Mouse (Mus musculus) forebrain, embryonic 12.5 days (tissue): ENCODE results near the gene Cbr4. TPM values are rescaled to one million over a fixed set of nuclear protein-coding genes. Genes with fewer than 3 reads are reported as not detected.

Source experiments
- ATAC-seq: fragments of 200-750 bp; cut with Nextera tagmentation; 2 replicates; pipeline ENCODE4 v1.8.0; 2017; ENCODE audit warnings: moderate TSS enrichment; ENCODE audit not compliant: low FRiP score
- H3K27ac ChIP-seq: fragments of 300-500 bp; sonication (generic); 2 replicates; pipeline ENCODE4 v1.5.1; 2016; ENCODE audit warnings: mild to moderate bottlenecking
- H3K27me3 ChIP-seq: fragments of 300-500 bp; sonication (generic); 2 replicates; pipeline ENCODE4 v1.6.1; 2016; ENCODE audit warnings: mild to moderate bottlenecking
- H3K36me3 ChIP-seq: fragments of 300-500 bp; sonication (generic); replicated peaks from 2 replicates; pipeline ENCODE4 v1.6.1; 2016; ENCODE audit warnings: mild to moderate bottlenecking
- H3K4me1 ChIP-seq: fragments of 300-500 bp; sonication (generic); 2 replicates; pipeline ENCODE4 v1.6.1; 2016
- H3K4me2 ChIP-seq: fragments of 300-500 bp; sonication (generic); 2 replicates; pipeline ENCODE4 v1.6.1; 2016; ENCODE audit warnings: mild to moderate bottlenecking, moderate library complexity
- H3K4me3 ChIP-seq: fragments of 300-500 bp; sonication (generic); replicated peaks from 2 replicates; pipeline ENCODE4 v1.5.1; 2016; ENCODE audit warnings: mild to moderate bottlenecking
- H3K9ac ChIP-seq: fragments of 300-500 bp; sonication (generic); 2 replicates; pipeline ENCODE4 v1.6.1; 2016; ENCODE audit warnings: mild to moderate bottlenecking
- H3K9me3 ChIP-seq: fragments of 300-500 bp; sonication (generic); 2 replicates; pipeline ENCODE4 v1.6.1; 2016
- WGBS: fragments of 180-500 bp; shearing (Covaris S2); methylation state at CpG from one replicate; pipeline ENCODE4 v1.1.7; 2016; 5-methylcytosine and 5-hydroxymethylcytosine counted together
- polyA plus RNA-seq: library from polyadenylated mRNA; unstranded; fragments of >200 nt; fragmentation: Nextera tagmentation; extraction: Ambion mirVana; gene quantifications from 2 replicates; pipeline ENCODE4 v1.2.1, GENCODE M21; 2016

Cbr4 gene
- polyA plus RNA-seq, 1 experiment from 2014 or later, result 25.1 TPM

GRCm38 (mm10) chr8:61532831-61533230, 45.3 kb downstream of the Cbr4 start:
- 84% methylated on average over 5 of the region's 5 CpGs for WGBS
- H3K4me1 ChIP-seq, result no peaks in the 10 kb centered on the region
- no peak overlapping the region for H3K4me3 ChIP-seq
- H3K9me3 ChIP-seq, result no peaks in the 10 kb centered on the region
- no peaks in the 10 kb centered on the region for H3K27me3 ChIP-seq
- ATAC-seq, result no peak
- peaks cover 46% of the 10 kb centered on the region for H3K36me3 ChIP-seq
- H3K4me2 ChIP-seq, result no peak overlapping the region
- no peak overlapping the region for H3K9ac ChIP-seq
- H3K27ac ChIP-seq, result no peak overlapping the region

- Histone ChIP-seq H3K4me3 (no peak overlapping the region), H3K9me3 (no peaks in the 10 kb centered on the region), H3K9ac (no peak overlapping the region), H3K27me3 (no peaks in the 10 kb centered on the region), H3K27ac (no peak overlapping the region), H3K36me3 (peaks cover 44% of the 10 kb centered on the region), H3K4me2 (no peak overlapping the region), H3K4me1 (no peaks in the 10 kb centered on the region)
- ATAC-seq, result no peak
- 52% methylated on average over 16 of the region's 16 CpGs for WGBS
Measured at GRCm38 (mm10) chr8:61533356-61533926, 45.9 kb downstream of the Cbr4 start.

DNA sequence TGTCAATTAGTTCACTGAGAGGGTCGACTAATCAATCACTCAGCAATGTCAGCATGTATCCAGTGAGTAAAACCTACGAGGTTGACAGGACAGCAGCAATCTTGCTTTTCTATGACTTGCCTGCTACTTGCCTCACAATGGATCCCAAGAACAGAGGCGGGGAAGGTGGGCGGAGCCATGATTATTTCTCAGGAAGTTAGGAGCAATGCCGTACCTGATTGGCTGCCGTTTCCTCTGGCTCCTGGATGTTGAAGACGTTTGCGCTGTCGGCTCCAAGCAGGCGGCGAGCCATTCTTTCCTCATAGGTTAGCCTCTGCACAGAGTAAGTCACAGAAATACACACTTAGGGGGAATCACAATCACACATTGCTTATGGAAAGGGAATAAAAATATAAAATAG, 47.9 kb downstream of the Cbr4 start:
- peaks cover 36% of the 10 kb centered on the region for H3K36me3 ChIP-seq
- no peaks in the 10 kb centered on the region for H3K27me3 ChIP-seq
- H3K4me1 ChIP-seq, result no peaks in the 10 kb centered on the region
- ATAC-seq, result no peak
- 84% methylated on average over 11 of the region's 11 CpGs for WGBS
- no peak overlapping the region for H3K9ac ChIP-seq
- H3K4me3 ChIP-seq, result no peak overlapping the region
- H3K27ac ChIP-seq, result no peak overlapping the region
- no peak overlapping the region for H3K4me2 ChIP-seq
- H3K9me3 ChIP-seq, result no peaks in the 10 kb centered on the region

GRCm38 (mm10) chr8:61537471-61537870, 49.9 kb downstream of the Cbr4 start:
- Histone ChIP-seq H3K27ac (no peak overlapping the region), H3K9me3 (no peaks in the 10 kb centered on the region), H3K4me1 (no peaks in the 10 kb centered on the region), H3K36me3 (peaks cover 26% of the 10 kb centered on the region), H3K9ac (no peak overlapping the region), H3K4me2 (no peak overlapping the region), H3K4me3 (no peak overlapping the region), H3K27me3 (no peaks in the 10 kb centered on the region)
- ATAC-seq, result no peak
- WGBS, result 78% methylated on average over 5 of the region's 5 CpGs

- H3K4me1 ChIP-seq, result no peaks in the 10 kb centered on the region
- peaks cover 29% of the 10 kb centered on the region for H3K36me3 ChIP-seq
- WGBS, result 47% methylated on average over 7 of the region's 7 CpGs
Measured at GRCm38 (mm10) chr8:61539828-61540500, 52.4 kb downstream of the Cbr4 start.

GRCm38 (mm10) chr8:61549585-61549984, 62.1 kb downstream of the Cbr4 start:
- H3K4me1 ChIP-seq, result peaks cover 8% of the 10 kb centered on the region
- H3K4me3 ChIP-seq, result no peak overlapping the region
- H3K27ac ChIP-seq, result no peak overlapping the region
- peaks cover 26% of the 10 kb centered on the region for H3K36me3 ChIP-seq
- H3K9me3 ChIP-seq, result peaks cover 15% of the 10 kb centered on the region
- H3K4me2 ChIP-seq, result no peak overlapping the region
- H3K9ac ChIP-seq, result no peak overlapping the region
- no peaks in the 10 kb centered on the region for H3K27me3 ChIP-seq
- WGBS, result 75% methylated on average over 39 of the region's 41 CpGs
- ATAC-seq, result 0 out of 2 replicates have a peak, but pooled peaks have one; percentile 41

More at GRCm38 (mm10) chr8:61539828-61540500, 52.4 kb downstream of the Cbr4 start:
- H3K9me3 ChIP-seq, result no peaks in the 10 kb centered on the region
- ATAC-seq, result peak; percentile 78
- H3K4me2 ChIP-seq, result no peak overlapping the region
- no peak overlapping the region for H3K4me3 ChIP-seq
- no peak overlapping the region for H3K9ac ChIP-seq
- H3K27me3 ChIP-seq, result no peaks in the 10 kb centered on the region
- no peak overlapping the region for H3K27ac ChIP-seq

DNA sequence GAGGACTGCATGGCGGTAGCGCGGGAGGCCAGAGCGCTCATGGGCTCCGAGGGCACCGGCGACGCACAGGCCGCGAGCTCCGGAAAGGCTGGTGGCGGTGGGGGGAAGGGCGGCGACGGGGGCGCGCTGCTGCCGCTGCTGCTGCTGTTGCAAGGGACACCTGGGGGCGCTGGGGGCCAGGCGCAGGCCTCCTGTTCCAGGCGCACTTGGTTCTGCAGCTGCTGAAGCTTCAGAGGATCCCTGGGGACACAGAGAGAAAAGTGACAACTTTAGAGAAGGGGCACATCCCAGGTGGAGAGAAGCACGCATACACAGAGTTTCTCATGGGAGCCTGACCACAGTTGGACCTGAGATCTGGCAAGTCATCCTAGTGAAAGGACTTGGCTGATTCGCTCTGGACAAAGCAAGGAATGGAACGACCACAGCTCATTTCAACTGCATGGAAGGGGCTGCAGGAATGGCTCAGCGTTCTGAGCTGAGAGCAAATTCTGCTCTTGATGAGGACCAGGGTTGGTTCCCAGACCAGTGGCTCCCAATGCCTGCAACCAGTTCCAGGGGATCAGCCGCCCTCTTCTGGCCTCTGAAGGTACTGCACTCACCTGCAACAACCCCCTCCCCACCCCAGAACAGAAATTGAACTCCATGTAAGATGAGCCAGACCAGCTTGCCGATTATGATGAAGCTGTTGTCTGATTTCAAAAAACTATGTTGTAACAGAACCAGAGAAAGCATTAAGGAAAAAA, 62.6 kb downstream of the Cbr4 start:
- no peak for ATAC-seq
- H3K4me3 ChIP-seq, result no peak overlapping the region
- peaks cover 26% of the 10 kb centered on the region for H3K36me3 ChIP-seq
- H3K9ac ChIP-seq, result no peak overlapping the region
- 63% methylated on average over 27 of the region's 27 CpGs for WGBS
- peaks cover 15% of the 10 kb centered on the region for H3K9me3 ChIP-seq
- H3K4me2 ChIP-seq, result no peak overlapping the region
- H3K27me3 ChIP-seq, result no peaks in the 10 kb centered on the region
- no peak overlapping the region for H3K27ac ChIP-seq
- H3K4me1 ChIP-seq, result peaks cover 11% of the 10 kb centered on the region

GRCm38 (mm10) chr8:61552221-61552620, 64.7 kb downstream of the Cbr4 start:
- Histone ChIP-seq H3K27me3 (no peaks in the 10 kb centered on the region), H3K4me3 (no peak overlapping the region), H3K36me3 (peaks cover 26% of the 10 kb centered on the region), H3K4me2 (no peak overlapping the region), H3K4me1 (peaks cover 18% of the 10 kb centered on the region), H3K9ac (no peak overlapping the region), H3K9me3 (peaks cover 15% of the 10 kb centered on the region), H3K27ac (no peak overlapping the region)
- 63% methylated on average over 6 of the region's 6 CpGs for WGBS
- ATAC-seq, result no peak

GRCm38 (mm10) chr8:61552755-61553402, 65.3 kb downstream of the Cbr4 start:
- H3K9me3 ChIP-seq, result peaks cover 15% of the 10 kb centered on the region
- H3K27ac ChIP-seq, result no peak overlapping the region
- no peak overlapping the region for H3K4me2 ChIP-seq
- no peak overlapping the region for H3K4me3 ChIP-seq
- H3K27me3 ChIP-seq, result no peaks in the 10 kb centered on the region
- ATAC-seq, result no peak
- peaks cover 26% of the 10 kb centered on the region for H3K36me3 ChIP-seq
- 82% methylated on average over 8 of the region's 8 CpGs for WGBS
- H3K4me1 ChIP-seq, result peaks cover 18% of the 10 kb centered on the region
- H3K9ac ChIP-seq, result no peak overlapping the region

GRCm38 (mm10) chr8:61555343-61555742, 67.8 kb downstream of the Cbr4 start:
- ATAC-seq, result no peak
- H3K27ac ChIP-seq, result no peak overlapping the region
- 0 out of 2 replicates have a peak, but pooled peaks cover 1% of the 10 kb centered on the region for H3K36me3 ChIP-seq

DNA sequence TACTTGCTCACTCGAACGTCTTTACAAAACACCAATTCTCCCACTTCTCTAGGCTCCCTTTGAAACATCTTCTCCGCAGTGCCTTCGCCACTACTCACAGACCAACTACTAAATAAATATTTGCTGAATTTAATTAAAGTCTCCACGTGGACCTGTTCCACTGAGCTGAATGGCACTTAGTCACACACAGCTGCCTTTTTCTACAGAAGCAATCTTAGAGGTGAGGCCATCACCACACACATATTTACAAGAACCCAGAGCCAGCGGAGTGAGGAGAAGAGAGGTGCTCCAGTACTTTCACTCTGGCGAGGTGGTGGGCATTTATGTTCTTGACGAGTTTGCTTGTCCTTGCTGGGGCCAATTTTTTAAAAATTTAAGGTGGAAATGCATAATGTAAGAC, 68.7 kb downstream of the Cbr4 start:
- ATAC-seq, result no peak
- no peak overlapping the region for H3K4me3 ChIP-seq
- H3K4me2 ChIP-seq, result no peak overlapping the region
- H3K36me3 ChIP-seq, result no peaks in the 10 kb centered on the region
- 72% methylated on average over 8 of the region's 8 CpGs for WGBS
- H3K9ac ChIP-seq, result no peak overlapping the region
- H3K27me3 ChIP-seq, result no peaks in the 10 kb centered on the region
- H3K27ac ChIP-seq, result no peak overlapping the region
- H3K4me1 ChIP-seq, result peaks cover 18% of the 10 kb centered on the region
- H3K9me3 ChIP-seq, result no peaks in the 10 kb centered on the region

More at GRCm38 (mm10) chr8:61555343-61555742, 67.8 kb downstream of the Cbr4 start:
- Histone ChIP-seq H3K4me3 (no peak overlapping the region), H3K4me1 (peaks cover 18% of the 10 kb centered on the region), H3K9ac (no peak overlapping the region), H3K9me3 (no peaks in the 10 kb centered on the region), H3K4me2 (no peak overlapping the region), H3K27me3 (no peaks in the 10 kb centered on the region)
- 63% methylated on average over 6 of the region's 6 CpGs for WGBS
